Mouse (Mus musculus) MEL-GATA-1-ER (cell line): Measurements from ENCODE around the gene Lnx2.

Experiments
- DNase-seq: peaks from one replicate; pipeline ENCODE4 v3.0.0-alpha.2; 2012; ENCODE audit warnings: low read depth; ENCODE audit errors: extremely low read depth

The Lnx2 gene

DNA sequence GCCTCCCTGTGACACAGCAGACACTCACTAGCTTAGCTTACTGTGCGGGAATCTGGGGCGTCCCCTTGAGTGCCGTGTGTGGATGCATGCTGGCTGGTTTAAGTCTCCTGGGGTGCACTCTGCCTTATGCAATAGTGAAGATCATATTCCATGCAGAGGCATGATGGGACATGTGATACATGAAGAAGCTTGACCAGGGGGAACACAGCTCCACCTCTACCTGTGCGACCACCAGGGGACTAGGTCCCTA is 24.2 kb downstream of the Lnx2 start:
- DNase-seq = no peak

DNA sequence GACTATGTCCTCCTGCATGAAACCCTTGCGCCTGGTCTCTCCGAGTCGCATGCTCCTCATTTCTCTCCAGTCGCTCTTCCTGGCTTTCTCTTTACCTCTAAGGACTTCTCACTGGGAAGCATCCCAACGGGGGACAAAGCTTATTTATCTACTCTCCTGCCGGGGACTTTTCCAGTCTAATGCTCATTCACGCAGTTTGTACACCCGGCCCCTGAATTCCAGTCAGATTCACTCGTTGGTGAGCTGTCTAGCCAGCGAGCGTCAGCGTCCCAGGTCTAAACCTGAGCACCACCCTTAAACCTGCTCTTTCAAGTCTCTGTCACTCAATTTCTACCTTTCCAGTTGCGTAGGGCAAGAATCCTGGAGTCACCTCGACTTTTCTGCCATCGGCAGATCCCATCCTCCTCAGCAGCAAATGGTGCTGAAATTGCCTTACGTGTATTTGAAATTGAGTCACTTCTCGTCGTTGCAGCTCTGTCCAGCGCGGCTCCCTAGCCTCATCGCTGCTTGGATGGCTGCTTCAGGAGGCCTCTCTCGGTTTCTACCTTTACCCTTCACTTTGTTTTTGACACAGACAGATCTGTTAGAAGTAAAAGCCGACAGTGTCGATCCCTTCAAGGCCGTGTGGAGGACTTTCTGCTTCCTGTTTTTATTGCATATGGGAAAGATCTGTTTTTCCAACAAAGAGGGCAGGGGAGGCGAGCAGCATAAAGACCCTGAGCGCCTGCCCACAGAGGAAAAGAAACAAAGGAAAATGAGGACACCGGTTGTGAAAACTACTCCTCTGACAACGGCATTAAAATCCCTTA is 24.7 kb downstream of the Lnx2 start:
- no peak for DNase-seq

DNA sequence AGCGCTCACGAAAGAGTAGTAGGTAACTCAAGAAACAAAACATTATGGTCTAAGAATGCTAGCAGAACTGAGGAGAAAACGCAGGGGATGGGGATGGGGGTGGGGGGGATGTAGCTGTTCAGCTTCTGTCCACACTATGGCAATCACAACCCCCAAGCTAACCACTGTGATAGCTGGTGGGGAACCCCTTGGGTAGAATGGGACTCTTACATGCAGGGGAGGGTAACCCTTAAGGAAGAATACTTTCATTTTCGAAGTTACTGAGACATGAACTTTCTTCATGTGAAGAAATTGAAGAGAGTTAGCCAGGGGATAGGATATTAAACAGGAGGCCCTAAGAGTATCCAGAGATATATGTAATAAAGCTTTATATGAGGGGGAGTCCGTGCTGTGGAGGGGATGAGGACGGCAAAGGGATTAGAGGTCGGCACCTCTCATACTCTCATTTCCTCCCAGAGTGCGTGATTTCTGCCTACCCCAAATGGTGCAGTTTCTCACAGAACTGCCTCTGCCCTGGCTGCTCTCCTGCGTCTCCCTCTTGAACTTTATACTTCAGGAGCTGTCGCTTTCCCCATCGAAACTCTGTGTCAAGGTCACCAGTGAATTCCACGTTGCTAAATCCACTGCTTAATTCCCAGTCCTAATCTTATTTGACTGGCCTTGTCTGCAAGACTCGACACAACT is 25.4 kb downstream of the Lnx2 start:
- DNase-seq = no peak

DNA sequence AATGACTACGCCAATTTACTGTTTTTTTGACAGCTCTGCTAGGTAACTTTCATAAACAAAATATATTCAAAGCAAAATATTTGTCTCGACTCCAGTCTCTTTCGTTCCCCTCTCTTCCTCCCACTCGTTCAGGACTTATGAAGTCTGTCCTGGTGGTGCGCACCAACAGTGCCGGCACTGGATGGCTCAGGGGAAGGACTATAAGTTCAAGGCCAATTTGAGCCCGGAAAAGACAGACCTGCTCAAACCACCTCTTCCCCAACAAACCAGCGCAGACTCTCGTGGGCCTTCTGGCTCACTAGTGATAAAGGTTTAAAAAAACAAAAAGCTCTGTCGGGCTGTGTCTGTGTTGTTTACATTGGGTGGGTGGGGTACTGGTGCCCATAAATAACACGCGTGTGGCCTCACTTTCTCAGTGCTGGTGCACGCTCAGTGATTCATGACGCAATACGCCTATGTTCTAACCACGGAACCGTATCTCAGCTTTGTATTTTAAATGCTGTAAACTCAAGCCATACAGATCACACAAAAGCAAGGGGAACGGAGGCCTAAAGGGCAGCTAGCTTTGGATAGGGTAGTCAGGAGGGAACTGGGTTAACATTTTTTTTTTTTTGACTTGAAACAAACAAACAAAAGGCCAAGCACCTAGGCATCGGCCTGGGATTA is 26.7 kb downstream of the Lnx2 start:
- DNase-seq = no peak

DNA sequence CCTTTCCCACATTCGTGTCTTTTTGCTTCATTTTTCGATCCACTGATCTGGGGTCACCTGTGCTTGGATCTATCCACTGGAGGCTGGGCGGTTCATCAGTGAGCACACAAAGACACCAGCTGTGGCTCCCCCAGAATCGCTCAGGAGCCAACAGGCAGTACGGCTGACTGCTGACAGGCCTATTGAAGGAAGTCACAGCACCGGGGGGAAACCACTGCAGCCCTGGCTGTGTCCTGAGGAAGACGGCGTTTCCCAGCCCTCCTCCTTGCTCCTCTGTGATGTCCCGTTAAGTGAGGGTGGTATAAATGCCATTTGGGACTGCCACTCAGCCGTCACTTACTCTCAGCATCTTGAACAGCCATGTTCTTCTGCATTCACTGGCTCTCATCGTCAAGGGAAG is 30.5 kb downstream of the Lnx2 start:
- DNase-seq = no peak

DNA sequence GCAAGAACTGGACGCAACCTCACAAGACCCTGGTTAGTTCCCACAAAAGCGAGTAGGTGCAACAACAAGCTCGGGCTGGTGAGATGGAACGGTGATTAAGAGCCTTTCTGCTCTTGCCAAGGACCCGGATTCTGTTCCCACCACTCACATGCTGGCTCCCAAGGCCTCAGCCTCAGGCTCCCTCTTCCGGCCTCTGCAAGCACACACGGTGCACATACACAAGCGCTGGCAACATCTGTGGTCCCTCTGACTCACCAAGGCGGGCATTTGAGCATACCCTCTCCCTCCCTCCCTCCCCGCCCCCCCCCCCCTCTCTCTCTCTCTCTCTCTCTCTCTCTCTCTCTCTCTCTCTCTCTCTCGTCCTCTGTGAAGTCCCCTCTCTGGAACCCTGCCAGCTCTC is 31.1 kb downstream of the Lnx2 start:
- DNase-seq = no peak

DNA sequence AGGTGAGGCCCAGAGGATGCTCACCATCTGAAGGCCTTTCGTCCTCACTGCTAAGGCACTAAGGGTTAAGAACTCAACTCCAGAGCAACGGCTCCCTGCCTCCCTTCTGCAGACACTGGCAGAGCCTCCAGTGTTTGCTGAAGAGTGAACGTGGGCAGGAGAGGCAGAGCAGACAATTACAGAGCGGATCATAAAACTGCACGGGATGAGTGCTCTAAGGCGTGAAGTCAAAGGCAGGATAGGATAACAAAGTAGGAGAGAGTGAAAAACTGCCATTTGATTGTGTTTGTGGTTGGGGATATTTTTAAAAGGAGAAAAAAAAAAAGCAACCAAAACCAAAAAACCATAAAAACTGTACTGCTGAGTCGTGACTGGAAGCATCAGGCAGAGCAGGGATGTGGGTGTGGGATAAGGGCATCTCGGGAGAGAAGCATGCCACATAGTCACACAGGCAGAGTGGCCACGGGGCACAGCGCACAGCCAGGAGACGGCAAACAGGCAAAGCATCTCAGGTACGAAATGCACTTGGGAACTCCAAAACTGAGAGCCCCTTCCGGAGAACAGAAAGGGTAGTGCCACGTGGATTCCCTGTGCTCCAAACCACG is 33.0 kb downstream of the Lnx2 start:
- no peak for DNase-seq

DNA sequence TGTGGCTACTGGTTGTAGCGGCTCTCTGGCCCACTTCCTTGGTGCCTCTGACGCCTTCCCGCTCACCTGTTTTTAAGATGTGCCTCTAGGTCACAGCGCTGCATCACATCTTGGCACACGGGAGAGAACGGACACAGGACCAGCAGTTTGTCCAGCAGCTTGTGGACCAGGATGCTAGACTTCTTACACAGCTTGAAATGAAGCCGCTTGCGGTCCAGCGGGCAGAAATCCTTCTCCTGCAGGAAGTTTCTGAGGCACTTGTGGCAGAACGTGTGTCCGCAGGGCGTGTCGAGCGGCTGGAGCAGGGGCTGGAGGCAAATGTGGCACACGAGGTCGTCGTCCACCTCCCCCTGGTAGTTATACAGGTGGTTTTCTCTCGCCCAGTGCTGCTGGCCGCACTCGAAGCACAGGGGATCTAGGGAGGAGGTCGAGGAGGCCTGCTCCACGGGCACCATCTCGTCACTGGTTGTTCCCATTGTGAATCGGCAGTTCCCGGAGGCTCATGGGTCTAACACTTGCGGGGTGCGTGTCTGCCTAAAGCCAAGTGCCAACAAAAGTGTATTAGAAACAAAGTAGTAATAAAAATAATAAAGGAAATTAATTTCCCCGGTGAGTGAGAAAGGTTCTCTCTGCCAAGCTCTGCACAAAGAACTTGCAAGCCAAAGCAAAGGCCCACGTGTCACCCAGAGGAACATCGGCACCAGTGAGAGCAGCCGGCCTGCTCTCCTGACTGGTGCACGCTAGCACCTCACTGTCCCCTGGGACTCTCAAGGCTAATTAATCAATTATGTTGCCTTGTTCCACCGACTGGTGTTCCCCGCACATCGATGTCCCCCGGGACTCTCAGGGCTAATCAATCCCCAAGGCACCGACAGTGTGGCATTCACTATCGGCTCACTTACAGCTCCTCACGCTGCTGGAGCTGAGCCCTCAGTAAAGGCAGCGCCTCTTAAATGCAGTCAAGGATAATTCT is 34.1 kb downstream of the Lnx2 start:
- no peak for DNase-seq

DNA sequence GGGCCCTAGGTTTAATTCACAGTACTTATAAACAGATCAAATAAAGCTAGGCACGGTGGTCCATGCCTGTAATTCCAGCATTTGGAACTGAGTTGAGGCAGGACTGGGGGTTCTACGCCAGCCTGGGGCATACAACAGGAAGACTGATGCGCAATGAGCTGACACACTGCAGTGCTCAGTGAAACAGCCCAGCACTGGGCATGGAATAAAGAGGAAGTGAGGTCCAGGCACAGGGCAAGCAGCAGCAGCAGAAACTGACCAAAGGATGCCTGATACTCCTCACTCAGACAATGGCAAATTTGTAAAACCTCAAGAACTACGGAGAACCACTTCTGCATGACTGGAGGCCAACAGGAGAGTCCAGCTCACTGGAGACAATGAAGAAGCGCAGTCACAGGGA is 37.0 kb downstream of the Lnx2 start:
- DNase-seq = no peak

DNA sequence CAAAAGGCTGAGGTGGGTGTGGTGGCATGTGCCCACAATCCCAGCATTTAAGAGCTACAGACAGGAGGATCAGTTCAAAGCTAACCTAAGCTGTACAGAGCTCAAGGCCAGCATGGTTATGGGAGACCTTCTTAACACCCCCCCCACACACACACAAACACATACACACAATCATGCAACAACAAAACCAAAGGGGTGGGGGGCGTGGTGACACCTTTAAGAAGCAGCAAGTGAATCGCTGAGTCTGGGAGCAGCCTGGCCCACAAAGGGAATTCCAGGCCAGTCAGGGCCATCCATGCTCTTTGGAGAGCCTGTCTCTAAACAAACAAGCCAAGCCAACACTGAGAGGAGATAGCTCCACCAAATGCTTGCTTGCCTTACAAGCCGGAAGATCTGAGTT is 38.8 kb downstream of the Lnx2 start:
- DNase-seq = no peak

DNA sequence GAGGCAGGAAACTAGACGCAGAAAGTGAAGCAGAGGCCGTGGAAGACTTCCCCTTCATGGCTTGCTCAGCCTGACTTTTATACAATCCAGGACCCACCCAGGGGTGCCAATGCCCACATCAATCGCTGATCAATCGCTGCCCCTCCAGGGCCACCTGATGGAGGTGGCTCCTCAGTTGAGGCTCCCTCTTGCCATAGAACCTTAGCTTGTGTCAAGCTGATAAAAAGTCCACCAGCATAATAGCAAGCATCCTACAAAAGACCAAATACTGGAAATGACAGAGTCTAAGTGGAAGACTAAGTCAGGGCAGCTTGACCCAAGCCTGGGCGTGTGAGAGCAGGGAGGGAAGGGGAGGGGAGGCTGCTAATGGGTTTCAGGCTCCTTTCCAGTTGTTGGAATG is 39.7 kb downstream of the Lnx2 start:
- no peak for DNase-seq

DNA sequence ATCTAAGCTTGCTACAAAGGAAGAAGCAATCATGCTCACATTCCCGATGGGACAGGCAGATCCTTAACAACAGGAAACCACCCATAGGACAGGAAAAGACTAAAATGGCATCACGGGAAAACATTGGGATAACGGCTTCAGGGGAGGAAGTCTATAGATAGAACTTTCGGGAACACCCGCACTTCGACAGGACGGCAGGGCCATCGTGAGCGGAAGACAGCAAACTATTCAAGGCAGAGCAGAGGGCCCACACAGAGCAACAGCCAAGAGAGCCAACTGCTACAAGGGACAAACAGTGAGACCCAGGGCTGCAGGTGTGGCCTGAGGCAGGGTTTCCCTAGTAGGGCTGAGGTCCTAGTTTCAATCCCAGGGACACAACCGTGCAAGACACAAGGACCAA is 40.4 kb downstream of the Lnx2 start:
- DNase-seq = no peak

DNA sequence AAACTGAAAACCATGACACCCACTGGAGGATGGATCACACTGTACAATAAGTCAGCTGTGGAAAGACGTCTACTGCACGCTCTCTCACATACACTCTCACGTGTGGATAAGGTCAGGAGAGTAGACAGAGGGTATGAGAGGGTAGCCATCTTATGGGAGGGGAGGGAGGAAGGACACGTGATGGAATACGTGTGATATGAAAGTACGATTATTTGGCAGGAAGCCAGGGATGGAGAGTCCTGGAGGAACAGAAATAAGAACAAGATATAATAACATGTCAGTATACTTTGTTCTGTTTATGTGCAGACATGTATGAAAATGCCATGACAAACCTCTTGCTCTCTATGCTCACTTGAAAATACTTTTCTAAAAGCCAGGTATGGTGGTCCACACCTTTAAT is 41.1 kb downstream of the Lnx2 start:
- DNase-seq = no peak

DNA sequence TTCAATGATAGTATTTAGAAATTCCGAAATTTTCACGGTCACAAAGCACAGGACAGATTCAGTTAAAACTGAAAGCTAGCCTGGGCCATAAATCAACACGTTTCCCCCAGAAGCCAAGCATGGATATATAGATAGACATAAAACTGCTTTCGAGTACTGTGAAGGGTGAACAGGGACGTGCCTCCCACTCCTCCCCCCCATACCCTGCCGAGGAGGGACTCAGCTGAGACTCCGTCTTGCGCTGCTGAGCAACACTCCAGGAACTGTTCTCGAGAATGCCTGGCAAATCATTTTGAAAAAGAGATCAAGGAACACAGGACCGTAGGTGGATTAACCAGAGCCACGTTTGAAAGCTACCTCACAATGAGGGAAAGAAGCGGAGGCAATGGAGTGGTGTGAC is 42.1 kb downstream of the Lnx2 start:
- DNase-seq = no peak

DNA sequence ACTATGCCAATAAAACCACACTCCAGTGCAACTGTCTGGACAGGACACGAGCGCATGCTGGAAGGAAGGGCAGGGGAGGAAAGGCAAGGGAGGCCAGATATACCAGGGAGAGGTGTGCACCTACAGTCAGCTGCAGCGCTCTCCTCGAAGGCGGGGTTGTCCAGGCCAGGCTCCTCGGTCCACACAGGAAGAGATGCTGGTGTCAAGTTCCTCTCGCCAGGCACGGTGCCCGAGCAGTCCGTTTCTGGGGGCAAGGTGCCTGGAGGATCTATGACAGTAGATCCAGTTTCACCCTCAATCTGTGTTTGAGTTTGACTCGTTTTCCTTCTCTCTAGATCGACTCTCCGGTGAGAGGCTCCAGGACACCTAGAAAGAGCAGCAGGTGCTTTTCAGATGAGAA is 43.2 kb downstream of the Lnx2 start:
- DNase-seq = no peak

DNA sequence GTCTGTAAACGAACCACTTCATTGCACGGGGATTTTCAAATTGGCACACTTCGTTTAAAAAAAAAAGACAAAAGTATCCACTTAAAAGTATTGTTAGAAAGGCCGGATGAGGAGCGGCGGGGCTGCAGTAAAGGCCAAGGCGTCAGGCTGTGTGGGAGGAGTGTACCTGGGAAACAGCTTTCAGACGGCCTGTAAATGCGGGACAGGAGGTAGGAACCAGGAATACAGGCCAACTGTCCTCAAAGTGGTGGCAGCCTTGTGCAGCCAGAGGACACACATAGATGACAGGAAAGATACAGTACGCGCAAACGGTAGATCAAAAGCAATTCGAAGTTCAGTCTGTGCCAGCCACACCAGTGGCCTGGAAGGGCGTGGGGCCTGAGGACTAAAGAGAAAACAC is 45.1 kb downstream of the Lnx2 start:
- no peak for DNase-seq

DNA sequence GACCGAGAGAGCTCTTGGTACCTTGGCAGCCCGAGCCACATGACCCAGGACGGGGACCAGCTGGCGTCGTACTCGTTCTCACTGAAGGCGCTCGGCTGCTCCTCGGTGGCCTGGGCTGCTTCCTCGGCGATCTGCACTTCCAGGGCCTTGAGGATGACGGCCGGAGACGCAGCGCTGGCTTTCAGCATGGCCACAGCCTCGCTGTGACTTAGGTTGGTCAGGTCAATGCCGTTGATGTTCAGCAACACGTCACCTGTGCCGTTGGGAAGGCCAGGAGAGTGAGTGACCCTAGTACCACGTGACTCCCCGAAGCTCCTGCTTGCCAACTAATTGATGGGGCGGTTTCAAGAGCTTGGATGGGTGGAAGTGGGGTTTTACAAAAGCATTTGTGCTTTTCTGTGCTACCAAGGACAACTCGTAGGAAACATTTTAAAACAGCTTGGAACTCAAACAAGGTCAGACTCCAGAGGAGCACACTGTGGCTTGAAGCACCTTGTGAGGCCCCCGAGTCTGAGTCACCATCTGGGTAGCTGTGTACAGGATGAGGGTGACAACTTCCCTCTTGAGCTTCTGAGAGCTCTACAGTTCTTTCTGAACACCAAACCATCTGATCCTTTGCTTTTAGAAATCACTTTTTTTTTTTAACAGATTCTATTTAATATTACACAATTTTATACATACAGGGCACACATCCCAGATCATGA is 51.9 kb downstream of the Lnx2 start:
- no peak for DNase-seq

DNA sequence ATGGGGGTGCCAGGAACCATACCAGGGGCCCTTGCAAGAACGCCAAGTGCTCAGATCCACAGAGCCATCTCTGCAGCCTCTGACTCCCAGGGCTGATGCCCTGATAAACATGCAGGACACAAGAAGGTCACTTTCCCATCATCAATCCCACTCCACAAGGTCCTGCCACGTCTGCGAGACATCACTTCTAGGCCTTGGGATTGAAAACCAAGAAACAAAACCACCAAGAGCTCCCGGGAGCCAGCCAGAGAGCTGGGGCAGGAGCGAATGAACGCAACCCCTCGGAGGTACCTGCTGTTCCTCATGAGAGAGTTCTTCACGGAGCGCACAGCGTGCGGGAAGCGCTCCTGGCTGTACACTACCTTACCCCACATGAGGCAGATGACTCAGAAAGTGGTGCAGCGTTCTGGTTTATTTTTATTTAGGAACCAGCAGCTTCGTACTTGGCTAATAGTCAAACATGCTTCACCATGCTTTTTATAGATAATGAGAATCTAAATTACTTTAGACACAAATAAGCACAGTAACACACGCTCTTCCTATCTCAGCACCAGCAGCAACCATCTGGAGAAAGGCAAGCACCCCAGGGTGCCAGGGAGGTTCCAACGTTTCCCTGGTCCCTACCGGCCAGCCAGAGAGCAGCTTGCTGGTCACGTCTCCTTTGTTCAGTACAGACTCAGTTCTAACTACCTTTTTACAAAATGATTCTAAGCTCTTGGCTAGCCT is 53.0 kb downstream of the Lnx2 start:
- no peak for DNase-seq

DNA sequence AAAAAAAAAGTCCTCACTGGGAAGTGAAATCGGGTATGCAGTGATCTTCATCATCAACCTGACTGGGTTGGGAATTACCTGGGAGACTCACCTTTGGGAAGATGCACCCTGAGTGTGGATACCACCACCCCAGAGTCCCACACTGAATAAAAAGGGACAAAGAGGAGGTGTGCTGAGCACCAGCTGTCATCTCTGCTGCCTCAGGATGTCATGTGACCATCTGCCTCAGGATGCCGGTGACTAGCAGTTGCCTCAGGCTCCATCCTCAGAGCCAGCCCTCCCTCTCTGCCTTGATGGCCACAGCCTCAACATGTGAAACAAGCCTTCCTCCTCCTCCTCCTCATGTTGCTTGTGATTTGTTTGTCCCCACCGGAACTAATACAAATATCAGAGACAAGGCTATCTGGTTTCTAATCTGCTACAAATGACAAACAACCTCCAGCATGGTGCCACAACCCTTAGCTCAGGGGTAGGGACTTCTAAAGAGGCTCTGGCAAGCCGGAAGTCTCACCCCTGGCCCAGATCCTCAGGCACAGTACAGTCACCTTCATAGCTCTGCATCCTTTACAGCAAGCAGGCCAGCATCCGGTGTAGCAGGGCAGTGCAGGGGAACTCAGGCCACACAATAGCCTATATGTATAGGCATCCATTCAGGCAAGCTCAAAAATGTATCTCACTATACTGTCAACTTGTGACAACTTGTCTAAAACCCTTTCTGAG is 54.7 kb downstream of the Lnx2 start:
- no peak for DNase-seq
